Mouse (Mus musculus): ENCODE data around the gene Zkscan16.
A peak's percentile ranks its signal among the peaks of the same experiment; 100 is the strongest.

Gene Zkscan16

DNA sequence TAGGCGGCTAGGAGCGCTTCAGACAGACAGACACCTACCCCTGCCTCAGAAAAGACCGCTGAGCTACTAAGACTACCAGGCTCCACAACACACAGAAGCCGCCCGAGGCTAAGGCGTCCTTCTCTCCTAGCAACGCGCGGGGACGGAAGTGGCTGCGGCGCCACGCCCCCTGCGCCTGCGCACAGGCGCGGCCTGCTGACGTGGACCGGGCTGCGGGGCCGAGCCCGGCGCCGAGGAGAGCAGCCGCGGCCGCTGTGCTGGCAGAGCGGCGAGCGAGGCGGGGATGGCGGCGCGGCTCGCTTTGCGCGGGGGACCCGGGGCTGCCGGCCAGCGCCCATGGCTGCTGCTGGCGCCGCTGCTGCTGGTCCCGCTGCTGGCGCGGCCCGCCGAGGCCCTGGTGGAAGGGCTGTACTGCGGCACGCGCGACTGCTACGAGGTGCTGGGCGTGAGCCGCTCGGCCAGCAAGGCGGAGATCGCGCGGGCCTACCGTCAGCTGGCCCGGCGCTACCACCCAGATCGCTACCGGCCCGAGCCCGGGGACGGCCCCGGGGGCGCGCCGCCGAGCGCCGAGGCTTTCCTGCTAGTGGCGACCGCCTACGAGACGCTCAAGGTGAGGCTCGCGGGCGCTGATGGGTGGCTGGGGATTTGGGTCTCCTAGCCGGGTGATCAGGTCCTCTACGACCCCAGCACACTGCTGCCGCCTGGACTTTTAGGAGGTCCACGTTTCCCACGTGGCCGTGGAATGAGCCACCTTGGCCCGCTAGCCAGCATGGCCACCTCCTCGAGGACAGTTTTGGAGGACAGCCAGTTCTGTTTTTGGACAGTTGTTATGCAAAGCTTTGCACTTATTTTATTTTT lies 59.7 kb downstream of the Zkscan16 start, which contains the start of gene Gm20503:
Gene Gm20503, plus strand, starts transcription at position 263 of the 858 bp plus-strand sequence.
- DNase-seq, result peak; percentile 88

DNA sequence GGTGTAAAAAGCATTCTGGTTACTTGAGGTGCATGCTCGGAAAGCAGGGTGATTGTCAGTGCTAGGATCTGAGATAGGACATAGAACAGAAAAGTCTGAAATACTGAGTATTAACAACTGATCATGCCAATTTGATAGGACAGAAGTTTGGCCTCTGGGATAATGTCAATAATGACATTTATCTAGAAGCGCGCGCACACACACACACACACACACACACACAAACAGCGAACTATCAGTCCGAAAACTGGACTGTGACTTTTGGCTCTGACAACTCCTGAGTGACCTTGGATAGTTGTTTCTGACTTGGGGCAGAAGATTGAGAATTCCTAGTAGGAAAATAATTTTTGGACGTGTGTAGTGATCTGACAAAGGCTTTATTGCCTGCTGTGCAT lies 60.4 kb downstream of the Zkscan16 start:
- DNase-seq, result no peak

DNA sequence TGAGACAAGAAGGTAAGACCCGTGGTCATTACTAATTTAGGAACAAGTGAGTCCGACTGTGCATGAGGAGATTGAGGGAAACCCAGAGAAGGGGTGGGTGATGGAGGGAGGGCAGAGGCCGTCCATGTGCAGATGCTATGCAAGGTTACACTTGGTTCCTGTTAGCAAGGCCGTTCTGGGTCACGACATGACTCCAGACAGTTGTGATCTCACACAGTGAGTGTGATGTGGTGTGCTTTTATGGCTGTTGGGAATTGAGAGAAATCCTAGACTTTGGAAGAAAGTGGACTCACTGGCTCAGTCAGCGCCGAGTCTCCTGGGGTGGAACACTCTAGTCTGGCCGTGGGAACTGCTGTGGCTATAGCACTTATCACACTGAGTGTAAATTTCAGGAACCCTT lies 62.8 kb downstream of the Zkscan16 start:
- DNase-seq, result no peak

DNA sequence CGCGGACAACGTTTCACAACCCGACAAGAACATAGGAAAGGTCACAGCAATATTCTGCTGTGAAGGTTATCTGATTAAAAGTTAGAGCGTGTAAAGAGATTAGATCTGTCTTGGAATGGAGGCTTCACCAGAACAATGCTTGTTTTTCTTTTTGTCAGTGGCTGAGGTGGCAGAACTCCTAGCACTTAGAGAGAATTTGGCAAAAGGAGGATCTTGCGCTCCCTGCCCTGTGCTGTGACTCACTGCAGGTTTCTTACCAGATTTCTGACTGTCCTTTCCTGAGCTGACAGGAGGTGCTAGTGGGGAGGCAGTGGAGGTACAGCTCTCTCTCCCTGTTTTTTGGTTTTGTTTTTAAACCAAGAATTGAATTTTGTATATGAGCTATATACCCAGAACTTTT lies 63.6 kb downstream of the Zkscan16 start:
- DNase-seq, result no peak

Measured in cerebellum, adult 11 months (tissue).